Mouse (Mus musculus) MEL (cell line): ENCODE results near the gene Ppp1r14c. TPM values are rescaled to one million over a fixed set of nuclear protein-coding genes. Genes with fewer than 3 reads are reported as not detected.

ENCODE experiments used
- DNase-seq: peaks from one replicate; pipeline ENCODE4 v3.0.0; 2011; ENCODE audit warnings: low read depth, low spot score
- H3K27ac ChIP-seq: 2 replicates; pipeline ENCODE4 v1.5.1; 2012; ENCODE audit warnings: low read depth, mild to moderate bottlenecking, control low read depth, low read length, moderate library complexity; ENCODE audit not compliant: control insufficient read depth
- H3K27me3 ChIP-seq, 2 experiments: fragments of 150-350 bp in 1 of 2; sonication (generic) in 1 of 2; 2 replicates each; pipeline ENCODE4 v1.6.1; 2012; ENCODE audit warnings: low read length in 2 of 2, mild to moderate bottlenecking in 2 of 2, improper control_type of control experiment in 1 of 2, moderate library complexity in 1 of 2; ENCODE audit not compliant: insufficient read depth in 2 of 2, control insufficient read depth in 1 of 2
- H3K36me3 ChIP-seq, 2 experiments: 2 replicates each; pipeline ENCODE4 v1.6.1; 2012 to 2014; ENCODE audit warnings: low read length in 2 of 2, improper control_type of control experiment in 1 of 2, inconsistent platforms in 1 of 2, mild to moderate bottlenecking in 1 of 2; ENCODE audit not compliant: insufficient read depth in 2 of 2, control insufficient read depth in 1 of 2
- H3K4me1 ChIP-seq, 2 experiments: fragments of 150-350 bp in 1 of 2; sonication (generic) in 1 of 2; 2 replicates each; pipeline ENCODE4 v1.6.1; 2012; ENCODE audit warnings: low read length in 2 of 2, improper control_type of control experiment in 1 of 2, mild to moderate bottlenecking in 1 of 2; ENCODE audit not compliant: insufficient read depth in 2 of 2, control insufficient read depth in 1 of 2
- H3K4me3 ChIP-seq, 2 experiments: fragments of 150-350 bp in 1 of 2; sonication (generic) in 1 of 2; 2 replicates each; pipeline ENCODE4 v1.5.1; 2012; ENCODE audit warnings: low read depth in 2 of 2, low read length in 2 of 2, mild to moderate bottlenecking in 2 of 2, moderate library complexity in 2 of 2, control low read depth in 1 of 2, improper control_type of control experiment in 1 of 2; ENCODE audit not compliant: control insufficient read depth in 1 of 2, insufficient read depth in 1 of 2
- H3K79me2 ChIP-seq: 2 replicates; pipeline ENCODE4 v1.6.1; 2012; ENCODE audit warnings: mild to moderate bottlenecking, low read length, moderate library complexity; ENCODE audit not compliant: control insufficient read depth, poor library complexity, insufficient read depth
- H3K9ac ChIP-seq: 2 replicates; pipeline ENCODE4 v1.6.1; 2012; ENCODE audit warnings: low read depth, mild to moderate bottlenecking, control low read depth, low read length, moderate library complexity; ENCODE audit not compliant: control insufficient read depth, poor library complexity, severe bottlenecking
- H3K9me3 ChIP-seq: fragments of 150-350 bp; sonication (generic); replicated peaks from 2 replicates; pipeline ENCODE4 v1.6.1; 2012; ENCODE audit warnings: mild to moderate bottlenecking, low read length, improper control_type of control experiment, moderate library complexity; ENCODE audit not compliant: insufficient read depth
- CHD1 ChIP-seq: IDR thresholded peaks from 2 replicates; pipeline ENCODE4 v1.6.1; 2012; ENCODE audit warnings: low read depth, mild to moderate bottlenecking, inconsistent platforms, low read length, improper control_type of control experiment
- EP300 ChIP-seq, 2 experiments: IDR thresholded peaks; 2 replicates each; pipeline ENCODE4 v1.6.1; 2011; ENCODE audit warnings: improper control_type of control experiment in 2 of 2, low read length in 2 of 2, low read depth in 1 of 2, mild to moderate bottlenecking in 1 of 2
- GATA1 ChIP-seq: IDR thresholded peaks from 2 replicates; pipeline ENCODE4 v1.6.1; 2011; ENCODE audit warnings: low read depth, low read length, improper control_type of control experiment
- MXI1 ChIP-seq: IDR thresholded peaks from 2 replicates; pipeline ENCODE4 v1.6.1; 2011; ENCODE audit warnings: mild to moderate bottlenecking, low read depth, low read length, improper control_type of control experiment
- MYC ChIP-seq: IDR thresholded peaks from 2 replicates; pipeline ENCODE4 v1.6.1; 2011; ENCODE audit warnings: low read depth, mild to moderate bottlenecking, low read length, improper control_type of control experiment, moderate library complexity
- NELFE ChIP-seq: IDR thresholded peaks from 2 replicates; pipeline ENCODE4 v1.6.1; 2011; ENCODE audit warnings: low read depth, low read length, improper control_type of control experiment
- NRF1 ChIP-seq: IDR thresholded peaks from 2 replicates; pipeline ENCODE4 v1.6.1; 2014; ENCODE audit warnings: low read depth, mild to moderate bottlenecking, inconsistent platforms, low read length, improper control_type of control experiment, moderate library complexity; ENCODE audit not compliant: poor library complexity, insufficient read depth, severe bottlenecking
- RAD21 ChIP-seq: IDR thresholded peaks from 2 replicates; pipeline ENCODE4 v1.6.1; 2011; ENCODE audit warnings: mild to moderate bottlenecking, low read depth, low read length, improper control_type of control experiment
- SIN3A ChIP-seq: IDR thresholded peaks from 2 replicates; pipeline ENCODE4 v1.6.1; 2012; ENCODE audit warnings: low read length, improper control_type of control experiment, inconsistent platforms
- SMC3 ChIP-seq: IDR thresholded peaks from 2 replicates; pipeline ENCODE4 v1.6.1; 2011; ENCODE audit warnings: low read depth, low read length, improper control_type of control experiment
- TAL1 ChIP-seq: IDR thresholded peaks from 2 replicates; pipeline ENCODE4 v1.6.1; 2012; ENCODE audit warnings: mild to moderate bottlenecking, inconsistent platforms, low read length, moderate library complexity, mixed read lengths
- TCF12 ChIP-seq: IDR thresholded peaks from 2 replicates; pipeline ENCODE4 v1.6.1; 2014; ENCODE audit warnings: low read depth, mild to moderate bottlenecking, inconsistent platforms, low read length, improper control_type of control experiment, moderate library complexity
- UBTF ChIP-seq: IDR thresholded peaks from 2 replicates; pipeline ENCODE4 v1.6.1; 2012; ENCODE audit warnings: low read depth, mild to moderate bottlenecking, inconsistent platforms, low read length, improper control_type of control experiment, moderate library complexity, borderline replicate concordance; ENCODE audit not compliant: insufficient read depth
- ZMIZ1 ChIP-seq: IDR thresholded peaks from 2 replicates; pipeline ENCODE4 v1.6.1; 2012; ENCODE audit warnings: low read depth, mild to moderate bottlenecking, inconsistent platforms, low read length, improper control_type of control experiment, moderate library complexity
- ZNF384 ChIP-seq: IDR thresholded peaks from 2 replicates; pipeline ENCODE4 v1.6.1; 2012; ENCODE audit warnings: low read depth, mild to moderate bottlenecking, inconsistent platforms, low read length, improper control_type of control experiment
- polyA plus RNA-seq, 2 experiments: library from polyadenylated mRNA; stranded (reverse) in 1 of 2; unstranded in 1 of 2; fragments of >175 nt in 1 of 2; fragments of >200 nt in 1 of 2; gene quantifications; 2 replicates each; pipeline versions ENCODE4 v1.2.1 to v1.2.4; 2012; ENCODE audit warnings: low replicate concordance in 2 of 2, low read depth in 1 of 2; ENCODE audit not compliant: insufficient read length in 2 of 2, insufficient read depth in 1 of 2, missing spikeins in 1 of 2
- total RNA-seq: library from RNA; depleted of rRNA; stranded (reverse); fragments of 300-350 nt; gene quantifications from 2 replicates; pipeline ENCODE4 v1.2.3, GENCODE M21; 2012

Ppp1r14c gene
- total and polyA plus RNA-seq, 3 experiments: not detected

DNA sequence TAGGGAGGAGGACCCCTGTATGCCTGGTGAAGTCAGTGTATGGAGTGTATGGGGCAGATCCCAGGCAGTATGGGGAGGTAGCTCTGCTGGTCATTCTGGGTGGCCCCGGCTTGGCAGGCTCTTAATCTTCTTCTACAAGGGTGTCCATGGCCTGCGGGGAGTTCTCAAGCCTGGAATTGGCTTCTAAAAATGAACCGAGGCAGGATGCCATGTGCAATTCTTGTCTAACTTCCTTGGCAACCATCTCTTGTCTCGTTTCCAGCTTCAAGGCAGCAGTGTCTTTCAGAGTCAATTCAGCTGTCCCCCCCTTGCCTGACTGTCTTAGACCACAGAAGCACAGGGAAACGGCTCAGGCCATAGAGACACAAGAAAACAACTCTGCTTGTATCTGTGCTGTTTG lies 28.3 kb downstream of the Ppp1r14c start:
- H3K9ac ChIP-seq: no peak overlapping the region
- no peak overlapping the region for H3K27ac ChIP-seq
- H3K79me2 ChIP-seq: no peaks in the 10 kb centered on the region
- H3K36me3 ChIP-seq: no peaks in the 10 kb centered on the region
- no peaks in the 10 kb centered on the region for H3K9me3 ChIP-seq
- no peak for TF ChIP-seq GATA1
- no peak for TF ChIP-seq NRF1
- TF ChIP-seq SIN3A: no peak
- no peak for DNase-seq
- H3K4me3 ChIP-seq: no peak overlapping the region
- no peaks in the 10 kb centered on the region for H3K27me3 ChIP-seq
- H3K4me1 ChIP-seq: no peaks in the 10 kb centered on the region

- H3K4me1 ChIP-seq: no peaks in the 10 kb centered on the region
- no peak overlapping the region for H3K9ac ChIP-seq
- H3K4me3 ChIP-seq: no peak overlapping the region
- H3K9me3 ChIP-seq: no peaks in the 10 kb centered on the region
- no peaks in the 10 kb centered on the region for H3K79me2 ChIP-seq
- no peaks in the 10 kb centered on the region for H3K36me3 ChIP-seq
- no peaks in the 10 kb centered on the region for H3K27me3 ChIP-seq
- DNase-seq: peak; percentile 22
- no peak overlapping the region for H3K27ac ChIP-seq
- TF ChIP-seq RAD21: no peak
- TF ChIP-seq ZNF384: no peak
- TF ChIP-seq MXI1: no peak
- no peak for TF ChIP-seq SMC3
- TF ChIP-seq UBTF: no peak
- TF ChIP-seq NRF1: no peak
- TF ChIP-seq NELFE: no peak
- no peak for TF ChIP-seq ZMIZ1
- TF ChIP-seq GATA1: no peak
- TF ChIP-seq TCF12: no peak
- no peak for TF ChIP-seq MYC
- TF ChIP-seq EP300 (IDR thresholded peaks at IDR 0.05; ENCODE audit: low read depth in 1 of 2, low read length in 2 of 2): no peak
- no peak for TF ChIP-seq CHD1
- TF ChIP-seq TAL1: no peak
These were observed 28.9 kb downstream of the Ppp1r14c start for GRCm38 (mm10) chr10:3394671-3395288.
